Mouse (Mus musculus) ES-E14 (cell line): Measurements from ENCODE around the gene Ccdc157. TPM values are rescaled to one million over a fixed set of nuclear protein-coding genes. Genes with fewer than 3 reads are reported as not detected.
A peak's percentile ranks its signal among the peaks of the same experiment; 100 is the strongest.

Experiments
- DNase-seq: peaks from one replicate; pipeline ENCODE4 v3.0.0-alpha.2; 2013; ENCODE audit warnings: low read depth, low spot score
- H3K27ac ChIP-seq: 2 replicates; pipeline ENCODE4 v1.5.1; 2012; ENCODE audit warnings: low read depth, mild to moderate bottlenecking, low read length, moderate library complexity, mixed read lengths; ENCODE audit not compliant: poor library complexity, insufficient read depth, severe bottlenecking
- H3K36me3 ChIP-seq: 2 replicates; pipeline ENCODE4 v1.6.1; 2012; ENCODE audit warnings: mild to moderate bottlenecking, low read length, moderate library complexity, mixed read lengths; ENCODE audit not compliant: control insufficient read depth, poor library complexity, insufficient read depth, severe bottlenecking
- H3K4me1 ChIP-seq, 2 experiments: fragments of 150-350 bp in 1 of 2; sonication (generic) in 1 of 2; 2 replicates each; pipeline ENCODE4 v1.6.1; 2012; ENCODE audit warnings: low read length in 2 of 2, mild to moderate bottlenecking in 1 of 2, mixed read lengths in 1 of 2; ENCODE audit not compliant: control insufficient read depth in 2 of 2, insufficient read depth in 2 of 2, poor library complexity in 1 of 2
- H3K4me3 ChIP-seq, 2 experiments: fragments of 150-350 bp in 1 of 2; sonication (generic) in 1 of 2; 2 replicates each; pipeline ENCODE4 v1.5.1; 2012; ENCODE audit warnings: low read length in 2 of 2, low read depth in 1 of 2, mild to moderate bottlenecking in 1 of 2, mixed read lengths in 1 of 2; ENCODE audit not compliant: insufficient read depth in 1 of 2, poor library complexity in 1 of 2, severe bottlenecking in 1 of 2
- H3K9ac ChIP-seq: 2 replicates; pipeline ENCODE4 v1.6.1; 2012; ENCODE audit warnings: low read depth, mild to moderate bottlenecking, low read length, mixed read lengths; ENCODE audit not compliant: poor library complexity, insufficient read depth, severe bottlenecking
- H3K9me3 ChIP-seq: fragments of 150-350 bp; sonication (generic); 2 replicates; pipeline ENCODE4 v1.6.1; 2012; ENCODE audit warnings: low read depth, mild to moderate bottlenecking, low read length; ENCODE audit not compliant: control insufficient read depth, insufficient read depth
- CHD2 ChIP-seq: IDR thresholded peaks from 2 replicates; pipeline ENCODE4 v1.6.1; 2014; ENCODE audit warnings: mild to moderate bottlenecking, low read depth, low read length, inconsistent platforms
- HCFC1 ChIP-seq: IDR thresholded peaks from 2 replicates; pipeline ENCODE4 v1.6.1; 2012; ENCODE audit warnings: low read length, inconsistent platforms, borderline replicate concordance; ENCODE audit not compliant: insufficient read depth
- MAFK ChIP-seq: IDR thresholded peaks from 2 replicates; pipeline ENCODE4 v1.6.1; 2014; ENCODE audit warnings: mild to moderate bottlenecking, low read depth, low read length, inconsistent platforms; ENCODE audit not compliant: insufficient read depth
- ZC3H11A ChIP-seq: IDR thresholded peaks from 2 replicates; pipeline ENCODE4 v1.6.1; 2012; ENCODE audit warnings: low read depth, mild to moderate bottlenecking, inconsistent platforms, low read length, borderline replicate concordance
- ZNF384 ChIP-seq: IDR thresholded peaks from 2 replicates; pipeline ENCODE4 v1.6.1; 2012; ENCODE audit warnings: low read depth, low read length, inconsistent platforms
- in situ Hi-C, 2 experiments: fragments of 600-800 bp; cut with MboI; formaldehyde crosslinking; loops; one replicate each; pipeline ENCODE4 v1.15.1; 2025; ENCODE audit warnings: low sequenced_read_pairs in 2 of 2, inconsistent platforms in 1 of 2; ENCODE audit not compliant: unreplicated experiment in 2 of 2
- total RNA-seq: library from RNA; depleted of rRNA; stranded (reverse); fragments of 300-350 nt; gene quantifications from 2 replicates; pipeline ENCODE4 v1.2.3, GENCODE M21; 2012

Gene Ccdc157
- total RNA-seq, 1 experiment: 4.3 TPM

DNA sequence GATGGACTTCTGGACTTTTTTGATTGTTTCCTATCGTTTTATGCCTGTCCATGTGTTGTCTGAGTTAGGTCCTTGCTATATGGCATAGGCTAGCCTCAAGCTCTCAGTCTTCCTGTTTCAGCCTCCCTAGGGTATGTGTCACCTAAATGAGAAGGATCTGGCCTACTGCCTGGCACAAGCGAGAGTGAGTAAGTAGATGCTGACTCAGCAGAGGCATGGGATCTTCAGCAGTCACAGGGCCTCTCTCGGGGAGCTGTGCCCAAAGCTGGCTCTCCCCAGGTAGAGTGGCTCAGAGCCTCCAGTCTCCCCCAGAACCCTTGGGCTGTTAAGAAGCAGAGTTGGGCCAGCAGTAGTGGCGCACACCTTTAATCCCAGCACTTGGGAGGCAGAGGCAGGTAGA is 17.7 kb downstream of the Ccdc157 start:
- H3K4me3 ChIP-seq: no peak overlapping the region
- no peak for DNase-seq
- no peak overlapping the region for H3K27ac ChIP-seq
- TF ChIP-seq MAFK (peak; percentile 67), CHD2 (no peak), ZNF384 (no peak)
- in situ Hi-C loops: no loop called here
- 0 out of 2 replicates have a peak, but pooled peaks cover 2% of the 10 kb centered on the region for H3K36me3 ChIP-seq
- no peaks in the 10 kb centered on the region for H3K4me1 ChIP-seq
- H3K9ac ChIP-seq: no peak overlapping the region
- no peaks in the 10 kb centered on the region for H3K9me3 ChIP-seq

- no peaks in the 10 kb centered on the region for H3K4me1 ChIP-seq
- H3K9me3 ChIP-seq: no peaks in the 10 kb centered on the region
- 0 out of 2 replicates have a peak, but pooled peaks cover 2% of the 10 kb centered on the region for H3K36me3 ChIP-seq
- H3K9ac ChIP-seq: no peak overlapping the region
- no peak overlapping the region for H3K4me3 ChIP-seq
- TF ChIP-seq MAFK (no peak), ZNF384 (no peak), ZC3H11A (no peak), CHD2 (no peak), HCFC1 (no peak)
- in situ Hi-C loops: no loop called here
- no peak overlapping the region for H3K27ac ChIP-seq
- no peak for DNase-seq
Measured at GRCm38 (mm10) chr11:4141505-4141904, 18.6 kb downstream of the Ccdc157 start.

DNA sequence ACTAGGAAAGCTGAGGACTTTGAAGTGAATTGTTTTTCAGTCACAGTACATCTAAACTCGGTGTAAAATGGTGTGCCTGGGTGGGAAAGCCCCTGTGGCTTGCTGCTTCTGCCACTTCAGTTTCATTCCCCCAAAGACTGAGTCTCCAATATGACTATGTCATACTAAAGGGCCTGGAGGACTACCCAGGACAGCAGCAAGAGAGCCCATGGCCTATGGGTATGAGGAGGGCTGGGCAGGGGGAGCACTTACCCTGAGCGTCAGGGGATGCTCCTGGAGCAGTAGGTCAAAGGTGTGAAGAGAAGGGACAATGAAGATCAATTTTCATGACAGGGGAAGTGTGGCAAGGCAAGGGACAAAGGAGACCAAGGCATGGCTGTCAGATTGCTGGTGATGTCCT is 21.1 kb downstream of the Ccdc157 start:
- no peak for TF ChIP-seq MAFK
- no peak for TF ChIP-seq ZC3H11A
- TF ChIP-seq CHD2: no peak
- TF ChIP-seq HCFC1: no peak
- TF ChIP-seq ZNF384: no peak
- Histone ChIP-seq H3K9me3 (no peaks in the 10 kb centered on the region), H3K4me3 (no peak overlapping the region), H3K36me3 (0 out of 2 replicates have a peak, but pooled peaks cover 2% of the 10 kb centered on the region), H3K27ac (no peak overlapping the region), H3K4me1 (peaks cover 0 to 5% of the 10 kb centered on the region in 2 experiments; a peak in 1 of 4 replicates), H3K9ac (no peak overlapping the region)
- no peak for DNase-seq
- in situ Hi-C loops: no loop called here

GRCm38 (mm10) chr11:4134986-4135935 is 24.8 kb downstream of the Ccdc157 start, which contains the start of gene Rnf215:
TSS of gene Rnf215 (plus strand) at chr11:4135202.
- Histone ChIP-seq H3K9ac (peak within 1 kb of the TSS; percentile 86), H3K9me3 (no peaks in the 10 kb centered on the region), H3K27ac (no peak within 1 kb of the TSS), H3K36me3 (no peaks in the 10 kb centered on the region), H3K4me3 (peak within 1 kb of the TSS; percentile 90 to 93), H3K4me1 (peaks cover 0 to 7% of the 10 kb centered on the region in 2 experiments; a peak in 2 of 4 replicates)
- in situ Hi-C loops: no loop called here
- DNase-seq: peak; percentile 92
- TF ChIP-seq ZC3H11A (0 out of 2 replicates have a peak, but pooled peaks have one; percentile 13), MAFK (no peak)
